Mouse (Mus musculus): Measurements from ENCODE around the gene Kcnj12.

Kcnj12 gene

DNA sequence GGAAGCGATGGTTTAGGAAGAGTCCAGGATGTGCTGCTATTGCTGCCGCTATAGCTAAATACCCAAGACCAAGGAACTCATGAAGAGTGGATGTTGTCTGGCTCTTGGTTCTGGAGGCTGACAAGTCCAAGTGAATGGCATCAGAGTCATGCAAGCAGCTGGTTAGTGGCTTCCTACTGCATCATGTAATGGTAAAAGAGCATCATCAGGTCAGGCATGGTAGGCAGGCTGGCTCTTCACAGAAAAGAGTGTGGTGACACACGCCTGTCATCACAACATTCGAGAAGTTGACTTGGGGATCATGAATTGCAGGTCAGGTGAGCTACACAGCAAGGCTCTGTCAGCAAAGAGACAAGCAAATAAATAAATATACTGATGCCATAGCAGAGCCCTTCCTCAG, 89.1 kb downstream of the Kcnj12 start:
- no peak for DNase-seq

DNA sequence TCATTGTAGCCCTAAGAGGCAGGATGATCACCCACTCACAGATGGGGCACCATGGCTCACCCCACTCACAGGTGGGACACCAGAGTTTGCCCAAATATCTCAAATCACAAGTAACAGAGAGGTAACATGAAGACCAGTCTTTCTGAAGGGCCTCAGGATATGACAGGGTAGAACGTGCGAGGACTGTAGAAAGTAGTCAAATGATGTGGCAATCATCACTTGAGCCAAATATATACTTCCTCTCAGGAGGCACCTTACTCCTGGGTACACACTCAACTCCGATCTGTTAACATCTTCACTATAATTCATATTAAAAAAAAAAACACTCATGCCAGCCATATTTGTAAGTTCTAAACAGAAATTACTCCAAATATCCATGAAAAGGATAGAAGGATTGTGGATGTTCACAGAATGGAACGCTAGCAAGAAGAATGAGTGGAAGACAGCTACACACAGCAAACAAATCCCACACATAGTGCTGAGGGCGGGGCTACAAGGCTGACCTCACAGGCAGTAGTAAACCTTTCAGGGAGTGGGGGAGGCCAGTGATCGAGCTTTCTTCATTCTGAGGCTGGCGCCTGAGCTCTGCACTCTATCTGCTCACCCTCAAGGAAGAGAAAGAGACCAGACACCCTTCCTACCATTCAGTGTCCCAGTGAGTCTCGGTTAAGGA, 90.1 kb downstream of the Kcnj12 start:
- no peak for DNase-seq

DNA sequence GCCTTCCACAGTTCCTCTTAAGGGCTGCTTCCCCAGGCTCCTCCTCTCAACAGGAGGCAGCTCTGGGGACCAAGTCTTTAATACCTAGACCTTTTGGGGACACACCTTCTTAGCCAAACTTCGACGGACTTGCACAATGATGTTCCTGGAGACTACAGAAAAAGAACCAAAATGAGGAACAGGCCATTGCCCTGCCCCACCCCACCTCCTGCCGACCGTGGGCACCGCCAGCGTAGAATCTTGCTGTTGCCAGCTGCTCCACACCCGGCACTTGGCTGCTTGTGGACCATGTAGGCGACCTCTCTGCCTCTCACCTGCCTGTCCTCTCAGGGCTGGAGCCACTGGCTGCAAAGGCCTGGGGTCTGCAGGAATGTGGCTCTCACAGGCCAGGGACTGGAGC, 93.9 kb downstream of the Kcnj12 start:
- peak; percentile 16 to 21 for DNase-seq

DNA sequence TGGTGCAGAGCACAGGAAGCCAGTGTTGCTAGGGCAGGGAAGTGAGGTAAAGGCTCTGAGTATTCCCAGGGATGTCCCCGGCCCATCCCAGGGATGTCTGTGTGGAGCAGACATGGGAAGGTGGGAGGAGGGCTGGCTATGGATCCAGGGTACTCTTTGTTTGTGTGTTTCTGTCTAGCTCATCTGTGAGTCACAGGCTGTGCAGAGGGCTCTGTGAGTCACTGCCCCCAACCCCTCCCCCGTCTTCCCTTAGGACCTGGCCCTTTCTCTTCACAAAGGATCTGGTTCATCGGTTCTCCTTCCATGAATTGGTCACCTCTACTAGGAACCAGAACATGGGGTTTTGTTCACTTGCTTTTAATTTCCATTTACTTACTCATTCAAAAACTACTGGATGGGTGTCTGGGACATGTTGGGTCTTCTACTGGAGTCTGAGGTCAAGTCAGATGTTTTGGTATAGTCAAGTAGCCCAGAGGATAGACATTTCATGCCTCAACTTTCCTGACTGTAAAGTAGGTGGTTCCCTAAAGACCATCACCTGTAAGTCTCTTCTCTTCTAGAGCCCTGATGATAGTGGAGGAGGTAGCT, 97.7 kb downstream of the Kcnj12 start:
- DNase-seq = no peak
